Mouse (Mus musculus) G1E (cell line): ENCODE measurements around the gene Fuom. TPM values are rescaled to one million over a fixed set of nuclear protein-coding genes. Genes with fewer than 3 reads are reported as not detected.

Experiments used
- ATAC-seq: 2 replicates; pipeline ENCODE4 v1.8.0; 2016; ENCODE audit warnings: mild to moderate bottlenecking; ENCODE audit not compliant: insufficient number of reproducible peaks, poor library complexity, low FRiP score, severe bottlenecking; ENCODE audit errors: extremely low read depth
- DNase-seq: peaks from one replicate; pipeline ENCODE4 v3.0.0; 2012; ENCODE audit warnings: low spot score
- H3K27me3 ChIP-seq: 2 replicates; pipeline ENCODE4 v1.6.1; 2012; ENCODE audit warnings: mild to moderate bottlenecking, low read length, inconsistent platforms; ENCODE audit not compliant: insufficient read depth
- H3K36me3 ChIP-seq: replicated peaks from 2 replicates; pipeline ENCODE3; 2012; ENCODE audit warnings: mild to moderate bottlenecking, inconsistent platforms
- H3K4me1 ChIP-seq: 2 replicates; pipeline ENCODE4 v1.6.1; 2012; ENCODE audit warnings: low read depth, low read length, inconsistent platforms, mixed read lengths; ENCODE audit not compliant: insufficient read depth
- H3K4me3 ChIP-seq: 2 replicates; pipeline ENCODE4 v1.5.1; 2012; ENCODE audit warnings: low read depth, mild to moderate bottlenecking, inconsistent platforms, low read length, moderate library complexity, mixed read lengths
- H3K9me3 ChIP-seq: replicated peaks from 2 replicates; pipeline ENCODE4 v1.6.1; 2012; ENCODE audit warnings: inconsistent platforms
- CTCF ChIP-seq: IDR thresholded peaks from 2 replicates; pipeline ENCODE4 v1.5.1; 2012; ENCODE audit warnings: low read depth, low read length, inconsistent platforms, mixed read lengths
- GATA1 ChIP-seq: IDR thresholded peaks from 2 replicates; pipeline ENCODE4 v1.6.1; 2012; ENCODE audit warnings: borderline replicate concordance, low read length, inconsistent platforms, mixed read lengths
- GATA2 ChIP-seq: IDR thresholded peaks from 2 replicates; pipeline ENCODE4 v1.6.1; 2012; ENCODE audit warnings: low read depth, low read length, inconsistent platforms, borderline replicate concordance
- POLR2AphosphoS5 ChIP-seq: IDR thresholded peaks from 2 replicates; pipeline ENCODE4 v1.6.1; 2012; ENCODE audit warnings: low read depth, low read length, inconsistent platforms; ENCODE audit not compliant: insufficient replicate concordance
- TAL1 ChIP-seq: conservative IDR thresholded peaks from 2 replicates; pipeline ENCODE4 v1.6.1; 2012; ENCODE audit warnings: low read depth, low read length, inconsistent platforms, mixed read lengths
- polyA plus RNA-seq: library from polyadenylated mRNA; stranded (reverse); fragments of >175 nt; gene quantifications from 2 replicates; pipeline ENCODE4 v1.2.3, GENCODE M21; 2012
- total RNA-seq, 2 experiments: library from RNA; stranded (forward) in 1 of 2; stranded (reverse) in 1 of 2; fragments of 200-1000 nt in 1 of 2; fragments of >200 nt in 1 of 2; fragmentation: Nextera tagmentation in 1 of 2; gene quantifications; 2 replicates each; pipeline ENCODE4 v1.2.3; 2014 to 2017

Fuom gene
- total and polyA plus RNA-seq, 3 experiments: 17.4 TPM; not detected in 1

DNA sequence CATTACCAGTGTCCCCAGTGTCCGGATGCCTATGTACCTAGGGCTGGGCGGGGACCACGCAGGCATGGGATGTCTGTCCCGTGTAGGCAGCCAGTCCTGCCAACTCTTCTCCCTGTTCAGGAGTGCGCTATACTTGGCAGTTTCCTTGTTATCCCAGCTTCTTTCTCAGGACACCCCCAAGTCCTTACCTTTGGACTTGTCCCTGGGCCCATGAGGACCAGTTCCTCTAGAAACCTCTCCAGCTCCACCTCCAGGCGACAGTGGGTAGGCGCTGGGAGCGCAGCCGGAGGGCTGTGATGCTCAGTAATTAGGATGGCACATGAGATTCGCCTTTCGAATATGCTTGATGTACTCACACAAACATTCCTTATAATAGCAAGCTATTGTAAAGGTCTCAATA, 39.9 kb downstream of the Fuom start:
- Histone ChIP-seq H3K4me3 (no peak overlapping the region), H3K4me1 (no peaks in the 10 kb centered on the region), H3K36me3 (no peaks in the 10 kb centered on the region), H3K9me3 (no peaks in the 10 kb centered on the region), H3K27me3 (peaks cover 52% of the 10 kb centered on the region)
- no peak for DNase-seq
- TF ChIP-seq POLR2AphosphoS5: no peak
- TF ChIP-seq GATA1: no peak
- TF ChIP-seq GATA2: no peak
- no peak for ATAC-seq

DNA sequence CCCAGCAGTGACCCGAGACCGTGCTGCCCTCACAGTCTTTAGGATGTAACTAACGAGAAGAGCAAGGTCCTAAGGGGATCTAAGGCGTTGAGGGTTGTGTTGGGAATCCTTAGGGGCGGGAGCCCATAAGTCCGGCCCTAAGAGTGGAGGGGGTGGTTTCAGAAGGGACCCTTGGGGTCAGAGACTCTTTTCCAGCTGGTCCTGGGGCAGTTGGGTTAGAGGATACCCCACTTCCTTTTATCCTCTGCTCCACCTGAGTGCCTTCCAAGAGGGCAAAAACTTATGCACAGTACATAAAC, 40.5 kb downstream of the Fuom start:
- Histone ChIP-seq H3K36me3 (no peaks in the 10 kb centered on the region), H3K9me3 (no peaks in the 10 kb centered on the region), H3K27me3 (peaks cover 54% of the 10 kb centered on the region), H3K4me3 (no peak overlapping the region), H3K4me1 (no peaks in the 10 kb centered on the region)
- no peak for TF ChIP-seq GATA1
- no peak for TF ChIP-seq TAL1
- TF ChIP-seq GATA2: no peak
- TF ChIP-seq CTCF: no peak
- DNase-seq: no peak
- no peak for ATAC-seq

DNA sequence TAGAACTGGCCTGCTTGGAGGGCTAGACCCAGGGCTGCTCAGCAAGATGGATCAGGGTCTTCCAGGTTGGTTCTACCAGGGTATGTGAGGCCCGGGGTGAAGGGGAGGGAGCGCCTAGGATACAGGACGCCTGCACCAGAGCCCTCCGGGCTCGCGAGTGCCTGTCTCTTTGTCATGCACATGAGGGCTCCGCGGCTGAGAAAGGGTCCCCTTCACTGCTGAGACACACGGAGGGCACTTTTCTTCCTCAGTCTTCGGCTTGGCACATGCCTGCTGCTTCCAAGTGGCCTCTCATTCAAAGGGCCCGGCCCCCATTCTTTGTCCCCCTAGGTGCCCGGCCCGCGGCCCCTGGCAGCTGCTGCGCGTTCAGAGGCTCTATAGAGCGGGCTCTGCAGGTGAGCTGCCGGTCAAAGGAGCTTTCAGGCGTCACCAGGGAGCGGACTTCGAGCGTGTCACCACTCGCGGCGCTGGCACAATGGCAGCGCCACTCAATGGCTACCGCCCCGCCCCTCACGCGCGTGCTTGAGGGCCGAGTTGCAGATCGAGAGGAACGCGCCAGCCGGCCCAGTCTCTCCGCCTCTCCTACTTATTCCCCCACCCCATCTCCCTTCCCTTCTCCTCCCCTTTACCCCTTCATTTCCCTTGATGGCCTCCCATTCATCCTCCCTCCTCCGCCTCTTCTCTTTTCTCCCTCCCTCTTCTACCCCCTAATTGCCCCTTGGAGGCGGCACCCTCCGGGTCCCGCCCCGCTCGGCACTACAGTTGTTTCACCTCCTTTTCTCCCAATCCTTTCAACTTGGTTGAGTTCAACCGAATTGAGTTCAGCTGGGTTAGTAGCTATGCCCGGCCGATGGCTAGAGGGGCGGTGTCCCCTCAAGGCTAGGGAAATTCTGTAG, 41.1 kb downstream of the Fuom start:
- H3K27me3 ChIP-seq: peaks cover 58% of the 10 kb centered on the region
- no peaks in the 10 kb centered on the region for H3K36me3 ChIP-seq
- no peak for TF ChIP-seq GATA2
- no peak for TF ChIP-seq TAL1
- TF ChIP-seq GATA1: no peak
- TF ChIP-seq POLR2AphosphoS5: no peak
- TF ChIP-seq CTCF: no peak
- no peak for ATAC-seq
- no peaks in the 10 kb centered on the region for H3K4me1 ChIP-seq
- no peak overlapping the region for H3K4me3 ChIP-seq
- H3K9me3 ChIP-seq: no peaks in the 10 kb centered on the region
- no peak for DNase-seq

DNA sequence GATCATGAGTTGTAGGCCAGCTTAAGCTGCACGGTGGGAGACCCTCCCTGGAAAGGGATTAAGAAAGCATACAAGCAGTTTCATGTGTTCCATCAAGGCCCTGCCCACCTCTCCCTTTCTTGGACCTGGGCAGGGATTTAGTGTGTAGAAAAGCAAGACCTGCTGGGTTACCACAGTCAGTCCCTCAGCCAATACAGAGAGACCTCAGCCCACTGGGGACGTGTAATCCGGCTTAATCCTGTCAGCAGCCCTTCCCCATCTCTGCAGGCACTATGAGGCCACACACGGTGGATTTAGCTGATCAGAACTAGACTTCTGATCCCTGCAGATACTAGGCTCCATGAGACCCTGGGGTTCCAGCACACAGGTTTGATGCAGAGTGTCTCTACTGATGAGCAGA, 42.6 kb downstream of the Fuom start:
- no peaks in the 10 kb centered on the region for H3K36me3 ChIP-seq
- H3K4me1 ChIP-seq: no peaks in the 10 kb centered on the region
- no peak overlapping the region for H3K4me3 ChIP-seq
- no peaks in the 10 kb centered on the region for H3K9me3 ChIP-seq
- no peak for ATAC-seq
- peaks cover 56% of the 10 kb centered on the region for H3K27me3 ChIP-seq
- no peak for DNase-seq
- TF ChIP-seq GATA2 (no peak), TAL1 (no peak), POLR2AphosphoS5 (no peak), CTCF (no peak), GATA1 (no peak)

DNA sequence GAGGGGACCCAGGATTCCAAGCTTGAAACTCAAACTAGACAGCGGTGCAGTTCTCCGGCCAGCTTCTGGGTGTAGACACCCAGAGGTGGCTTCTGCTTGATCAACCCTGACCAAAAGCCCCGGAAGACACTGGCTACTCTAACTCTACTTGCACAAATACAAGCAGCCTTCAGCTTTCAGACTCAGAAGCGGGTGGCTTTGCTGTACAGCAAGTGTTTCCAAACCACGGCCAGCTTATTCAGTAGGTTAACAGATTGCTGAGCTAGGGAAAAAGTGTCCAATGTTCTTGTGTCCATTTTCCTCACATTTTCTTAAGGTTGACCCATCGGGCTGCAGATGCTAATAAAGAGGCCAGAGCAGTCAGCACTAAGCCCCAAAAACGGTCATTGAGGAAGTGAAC, 43.7 kb downstream of the Fuom start:
- no peaks in the 10 kb centered on the region for H3K9me3 ChIP-seq
- no peak for ATAC-seq
- TF ChIP-seq CTCF (no peak), GATA1 (no peak), TAL1 (no peak), GATA2 (no peak), POLR2AphosphoS5 (no peak)
- H3K27me3 ChIP-seq: peaks cover 54% of the 10 kb centered on the region
- no peak overlapping the region for H3K4me3 ChIP-seq
- no peaks in the 10 kb centered on the region for H3K4me1 ChIP-seq
- no peak for DNase-seq
- no peaks in the 10 kb centered on the region for H3K36me3 ChIP-seq

DNA sequence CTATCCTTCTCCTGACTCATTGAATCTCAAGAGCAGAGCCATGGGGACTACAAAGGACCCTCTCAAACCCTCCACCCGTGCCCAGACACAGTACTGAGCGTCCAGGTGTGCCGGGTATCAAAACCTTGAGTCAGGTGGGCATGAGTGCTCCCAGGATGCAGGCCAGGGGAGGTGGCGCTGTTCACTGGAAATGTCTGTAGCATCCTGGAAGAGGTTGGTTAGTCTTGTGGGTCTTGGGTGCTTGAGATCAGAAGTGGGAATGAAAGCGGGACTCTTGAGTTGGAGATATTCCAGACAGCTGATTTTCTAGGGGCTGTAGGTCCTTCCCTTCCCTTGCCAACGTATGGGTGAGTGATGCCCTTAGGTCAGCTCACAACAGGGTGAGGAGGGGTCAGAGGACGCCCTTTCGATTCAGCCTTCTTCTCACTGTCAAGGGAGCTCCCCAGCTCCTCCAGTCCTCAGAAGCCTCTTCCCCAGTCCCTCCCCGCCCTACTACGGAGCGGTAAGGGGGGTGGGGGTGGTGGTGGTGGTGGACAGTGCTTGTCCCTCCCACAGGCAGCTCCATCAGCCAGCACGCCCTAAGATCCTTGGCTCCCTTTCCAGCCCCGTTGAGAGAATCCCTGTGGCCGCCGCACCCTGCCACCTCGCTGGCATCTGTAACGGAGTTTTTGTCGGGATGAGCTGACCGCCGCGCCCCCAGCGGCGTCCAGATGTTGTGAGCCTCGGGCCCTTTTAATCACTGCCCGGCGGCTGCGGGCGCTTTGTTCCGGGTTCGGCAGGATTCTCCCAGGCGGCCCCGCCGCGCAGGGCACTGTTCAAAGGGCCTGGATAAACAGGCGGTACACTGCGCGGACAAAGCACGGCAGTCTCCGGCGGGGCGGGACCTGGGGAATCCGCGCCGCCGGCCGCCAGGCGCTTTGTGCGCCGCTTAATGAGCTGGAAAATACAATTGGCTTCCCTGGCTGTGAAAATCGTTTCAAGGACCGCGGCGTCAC, 44.5 kb downstream of the Fuom start:
- no peak overlapping the region for H3K4me3 ChIP-seq
- peaks cover 59% of the 10 kb centered on the region for H3K27me3 ChIP-seq
- ATAC-seq (no peak), DNase-seq (no peak)
- no peaks in the 10 kb centered on the region for H3K4me1 ChIP-seq
- TF ChIP-seq POLR2AphosphoS5 (no peak), CTCF (no peak), GATA2 (no peak), TAL1 (no peak), GATA1 (no peak)
- H3K36me3 ChIP-seq: no peaks in the 10 kb centered on the region
- no peaks in the 10 kb centered on the region for H3K9me3 ChIP-seq
